In the genomic region with DNA sequence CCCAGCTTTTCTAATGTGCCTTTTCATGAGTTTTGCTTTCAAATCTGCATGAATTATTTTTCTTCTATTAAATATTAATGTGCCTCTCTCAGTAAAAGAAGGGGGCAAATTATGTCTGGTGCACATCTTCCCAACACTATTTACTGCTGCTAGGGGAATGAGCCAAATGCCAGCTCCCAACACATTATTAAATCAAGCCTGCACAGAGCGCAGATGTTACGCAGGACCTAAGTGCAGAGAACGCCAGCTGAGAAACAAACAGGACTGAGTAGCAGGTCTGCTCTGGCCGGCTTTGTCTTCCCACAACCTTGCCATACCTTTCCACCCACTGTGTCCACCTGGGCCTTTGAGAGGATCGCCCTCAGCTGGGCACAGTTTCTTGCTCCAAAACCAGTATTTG, we compare ENCODE assay signal across 18 mouse cellular contexts.
"Had no signal": no experiment of that assay in that cellular context is flagged by ENCODE, and none has a peak within 500 bp of the region (broad histone marks: within the 10 kb centered on the region; RNA-seq: fewer than 3 reads in every experiment).

No protein-coding gene starts in this region.

- H3K36me3 ChIP-seq: kidney, embryonic 15.5 days; liver, embryonic 13.5 days; stomach, embryonic 15.5 days had no signal

- H3K9ac ChIP-seq: kidney, embryonic 15.5 days; liver, embryonic 13.5 days; stomach, embryonic 15.5 days had no signal

- H3K4me3 ChIP-seq: kidney, embryonic 15.5 days; left cerebral cortex, adult 2 months; liver, embryonic 13.5 days; stomach, embryonic 15.5 days had no signal

- H3K4me2 ChIP-seq: kidney, embryonic 15.5 days; liver, embryonic 13.5 days; midbrain, embryonic 11.5 days; stomach, embryonic 15.5 days had no signal

- H3K4me1 ChIP-seq: kidney, embryonic 15.5 days; liver, embryonic 13.5 days; stomach, embryonic 15.5 days had no signal

- H3K27ac ChIP-seq: kidney, embryonic 15.5 days; left cerebral cortex, adult 2 months; liver, embryonic 13.5 days; stomach, embryonic 15.5 days had no signal

- H3K27me3 ChIP-seq: kidney, embryonic 15.5 days; liver, embryonic 13.5 days; stomach, embryonic 15.5 days had no signal

- H3K9me3 ChIP-seq: kidney, embryonic 15.5 days; stomach, embryonic 15.5 days had no signal

- DNase-seq: kidney, adult 11 months; kidney, adult 8-10 months; kidney, postnatal 10 days; kidney, postnatal 36 days; layer of hippocampus, postnatal 36 days; liver, embryonic 13.5 days; lung, adult 2 months; lung, postnatal 14 days; lung, postnatal 4 days; midbrain, embryonic 14.5 days; right cerebral cortex, adult 18-20 months; right cerebral cortex, postnatal 14 days; spleen, adult 18-20 months; thymus, postnatal 25 days had no signal
